Mouse (Mus musculus) thymus, adult 2 months (tissue): Measurements from ENCODE around the gene Casz1.

Source experiments
- CTCF ChIP-seq: fragments of 200-500 bp; IDR thresholded peaks from 2 replicates; pipeline ENCODE4 v1.5.1; 2012; ENCODE audit warnings: mild to moderate bottlenecking, control low read depth, low read length, moderate library complexity, borderline replicate concordance; ENCODE audit not compliant: control insufficient read depth, poor library complexity, insufficient read depth; ENCODE audit errors: extremely low read depth
- POLR2A ChIP-seq: fragments of 200-500 bp; IDR thresholded peaks from 2 replicates; pipeline ENCODE4 v1.6.1; 2012; ENCODE audit warnings: mild to moderate bottlenecking, low read length, control low read depth, moderate library complexity; ENCODE audit not compliant: control insufficient read depth, poor library complexity, insufficient read depth; ENCODE audit errors: extremely low read depth

DNA sequence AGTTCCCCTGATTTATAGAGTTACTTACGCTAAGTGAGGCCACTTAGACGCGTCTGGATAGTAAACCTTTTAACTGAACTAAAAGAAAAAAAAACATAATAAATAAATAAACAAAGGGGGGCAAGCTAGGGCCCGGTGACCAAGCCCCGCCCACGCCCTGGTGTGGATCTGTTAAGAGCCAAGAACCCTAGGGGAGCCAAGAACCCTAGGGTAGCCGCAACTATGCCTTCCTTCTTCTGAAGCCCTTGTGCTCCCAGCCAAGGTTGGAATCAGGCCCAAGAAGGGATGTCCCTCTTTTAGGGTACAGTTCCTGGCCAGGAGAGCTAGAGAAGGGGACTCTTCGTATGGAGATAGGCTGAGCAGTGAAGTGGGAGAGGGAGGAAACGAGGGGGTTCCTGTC lies 119.2 kb downstream of the Casz1 start:
- TF ChIP-seq CTCF (no peak), POLR2A (no peak)
